Mouse (Mus musculus): ENCODE measurements around the gene Dzip3. TPM values are rescaled to one million over a fixed set of nuclear protein-coding genes. Genes with fewer than 3 reads are reported as not detected.

Dzip3 gene
- total and polyA plus RNA-seq, 3 experiments: 22.4 to 22.8 TPM; not detected in 1

DNA sequence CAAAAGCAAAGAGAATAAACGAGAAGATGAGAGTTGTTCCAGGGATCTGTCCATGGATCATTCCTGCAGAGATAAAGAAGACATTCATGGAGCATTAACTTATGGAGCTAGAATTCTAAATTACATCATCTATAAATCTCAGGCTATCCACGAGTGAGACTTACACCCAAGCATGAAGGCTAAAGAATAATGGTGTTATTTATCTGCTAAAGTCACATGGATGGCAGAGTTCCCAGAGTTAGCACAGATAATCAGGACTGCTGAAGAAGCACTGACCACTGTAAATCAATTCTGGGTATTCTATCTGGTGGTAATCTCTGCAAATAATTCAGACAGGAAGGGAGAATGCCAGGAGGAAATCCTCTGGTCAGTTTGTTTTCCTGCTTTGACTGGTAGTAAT, 103.2 kb downstream of the Dzip3 start:
- no peak overlapping the region for H3K4me3 ChIP-seq (ENCODE audit: control insufficient read depth in 1 of 2, insufficient read depth in 1 of 2, low read depth in 2 of 2, low read length in 2 of 2)
- H3K27me3 ChIP-seq (ENCODE audit: control insufficient read depth in 1 of 2, insufficient read depth in 2 of 2, low read length in 2 of 2): no peaks in the 10 kb centered on the region
- no peak for TF ChIP-seq RAD21 (IDR thresholded peaks at IDR 0.05; ENCODE audit: low read depth, low read length)
- no peak for TF ChIP-seq GABPA (IDR thresholded peaks at IDR 0.05; ENCODE audit: low read depth, low read length)
- no peak for TF ChIP-seq SIN3A (IDR thresholded peaks at IDR 0.05; ENCODE audit: low read length)
- no peak for TF ChIP-seq EP300 (IDR thresholded peaks at IDR 0.05; ENCODE audit: low read depth in 1 of 2, low read length in 2 of 2)
- no peak overlapping the region for H3K9ac ChIP-seq (ENCODE audit: control insufficient read depth, low read depth, low read length, poor library complexity, severe bottlenecking)
- H3K79me2 ChIP-seq (ENCODE audit: control insufficient read depth, insufficient read depth, low read length, poor library complexity): no peaks in the 10 kb centered on the region
- H3K27ac ChIP-seq (ENCODE audit: control insufficient read depth, low read depth, low read length): no peak overlapping the region
- no peak for DNase-seq (ENCODE audit: low read depth, low spot score)
- no peaks in the 10 kb centered on the region for H3K9me3 ChIP-seq (replicated peaks; ENCODE audit: insufficient read depth, low read length)
- H3K4me1 ChIP-seq (ENCODE audit: control insufficient read depth in 1 of 2, insufficient read depth in 2 of 2, low read length in 2 of 2): no peaks in the 10 kb centered on the region
- no peaks in the 10 kb centered on the region for H3K36me3 ChIP-seq (ENCODE audit: control insufficient read depth in 1 of 2, insufficient read depth in 2 of 2, low read length in 2 of 2)

Other genes starting within 250 kb of the Dzip3 start
- gene Trat1, start 222.1 kb downstream of the Dzip3 start, total RNA-seq (2012; rRNA removed): not detected in 2 replicates
- gene Trat1, start 222.1 kb downstream of the Dzip3 start, polyA plus RNA-seq (2012; ENCODE audit: insufficient read depth in 1 of 2, insufficient read length in 2 of 2, low read depth in 1 of 2, low replicate concordance in 2 of 2, missing spikeins in 1 of 2): not detected
- gene Retnlb, start 177.3 kb downstream of the Dzip3 start, total RNA-seq (2012; rRNA removed): not detected in 2 replicates
- not detected for gene Retnlb, start 177.3 kb downstream of the Dzip3 start, polyA plus RNA-seq (2012; ENCODE audit: insufficient read depth in 1 of 2, insufficient read length in 2 of 2, low read depth in 1 of 2, low replicate concordance in 2 of 2, missing spikeins in 1 of 2)
- not detected in 2 replicates for gene Retnla, start 151.6 kb downstream of the Dzip3 start, total RNA-seq (2012; rRNA removed)
- not detected for gene Retnla, start 151.6 kb downstream of the Dzip3 start, polyA plus RNA-seq (2012; ENCODE audit: insufficient read depth in 1 of 2, insufficient read length in 2 of 2, low read depth in 1 of 2, low replicate concordance in 2 of 2, missing spikeins in 1 of 2)
- not detected in 2 replicates for gene Retnlg, start 121.5 kb downstream of the Dzip3 start, total RNA-seq (2012; rRNA removed)
- not detected for gene Retnlg, start 121.5 kb downstream of the Dzip3 start, polyA plus RNA-seq (2012; ENCODE audit: insufficient read depth in 1 of 2, insufficient read length in 2 of 2, low read depth in 1 of 2, low replicate concordance in 2 of 2, missing spikeins in 1 of 2)
- 22.4 and 24.6 TPM in 2 replicates for gene Cip2a, start within 50 bp of the Dzip3 start, total RNA-seq (2012; rRNA removed)
- 10 to 100 TPM in 1 of 2 experiments, not detected in 1; 52.6 TPM for gene Cip2a, start within 50 bp of the Dzip3 start, polyA plus RNA-seq (2012; ENCODE audit: insufficient read depth in 1 of 2, insufficient read length in 2 of 2, low read depth in 1 of 2, low replicate concordance in 2 of 2, missing spikeins in 1 of 2)
- gene Myh15, start 63.3 kb upstream of the Dzip3 start, total RNA-seq (2012; rRNA removed): not detected in 2 replicates
- not detected for gene Myh15, start 63.3 kb upstream of the Dzip3 start, polyA plus RNA-seq (2012; ENCODE audit: insufficient read depth in 1 of 2, insufficient read length in 2 of 2, low read depth in 1 of 2, low replicate concordance in 2 of 2, missing spikeins in 1 of 2)